ENCODE assay signal across 8 mouse cellular contexts in genomic region chr4:57901210-57901609, GRCm38 (mm10). TPM values are rescaled to one million over a fixed set of nuclear protein-coding genes. Genes with fewer than 3 reads are reported as not detected.
DNase-seq lines count a peak whose midpoint lies in the region; ATAC-seq and TF ChIP-seq lines count a peak whose summit lies in the region.

No protein-coding gene starts in this region.

- H3K36me3 ChIP-seq in testis, adult 2 months (ENCODE audit: control insufficient read depth, insufficient read depth, low read length), result no peaks in the 10 kb centered on the region
- no peaks in the 10 kb centered on the region for H3K36me3 ChIP-seq in intestine, embryonic 14.5 days (ENCODE audit: control insufficient read depth, insufficient read depth, low read length)

- H3K4me3 ChIP-seq in gastrocnemius, adult 2 months, result no peak overlapping the region
- no peak overlapping the region for H3K4me3 ChIP-seq in testis, adult 2 months (ENCODE audit: control insufficient read depth, low read depth, low read length)
- no peak overlapping the region for H3K4me3 ChIP-seq in intestine, embryonic 14.5 days (ENCODE audit: low read depth, low read length)

- no peaks in the 10 kb centered on the region for H3K9me3 ChIP-seq in intestine, embryonic 14.5 days (ENCODE audit: control insufficient read depth, low read length)

- no peak overlapping the region for H3K9ac ChIP-seq in intestine, embryonic 14.5 days (ENCODE audit: low read length)

- no peak overlapping the region for H3K4me2 ChIP-seq in intestine, embryonic 14.5 days (ENCODE audit: low read length)

- no peak for ATAC-seq in intestine, embryonic 14.5 days (replicated peaks; ENCODE audit: low FRiP score, low TSS enrichment, low read depth)

- no peak overlapping the region for H3K27ac ChIP-seq in gastrocnemius, adult 2 months
- H3K27ac ChIP-seq in testis, adult 2 months (ENCODE audit: control insufficient read depth, insufficient read depth, low read depth, low read length), result no peak overlapping the region
- no peak overlapping the region for H3K27ac ChIP-seq in intestine, embryonic 14.5 days (ENCODE audit: low read depth)

- no peak for TF ChIP-seq POLR2A in testis, adult 2 months (IDR thresholded peaks at IDR 0.05; ENCODE audit: control insufficient read depth, low read depth, low read length)

- WGBS in intestine, embryonic 14.5 days, result 13% methylated on average over 4 of the region's 4 CpGs

- H3K27me3 ChIP-seq in testis, adult 2 months (ENCODE audit: control insufficient read depth, insufficient read depth, low read length), result no peaks in the 10 kb centered on the region
- no peaks in the 10 kb centered on the region for H3K27me3 ChIP-seq in intestine, embryonic 14.5 days (replicated peaks; ENCODE audit: control insufficient read depth, insufficient read depth, low read length)

- no peaks in the 10 kb centered on the region; the same call in none of the 2 replicates for H3K4me1 ChIP-seq in testis, adult 2 months (ENCODE audit: control insufficient read depth, insufficient read depth, low read length)
- H3K4me1 ChIP-seq in intestine, embryonic 14.5 days (replicated peaks; ENCODE audit: control insufficient read depth, insufficient read depth, low read length), result no peaks in the 10 kb centered on the region; the same call in 1 of the 2 replicates

- peak; percentile 84 for TF ChIP-seq CTCF in gastrocnemius, adult 2 months (IDR thresholded peaks at IDR 0.05)
- peak; percentile 69; the same call in 1 of the 2 replicates for TF ChIP-seq CTCF in testis, adult 2 months (IDR thresholded peaks at IDR 0.05; ENCODE audit: control insufficient read depth, insufficient read depth, insufficient replicate concordance, low read depth, low read length)

- intact Hi-C loops in gastrocnemius, adult 2 months (cut with DNase I), result loop anchor here (1.0 to 10.0 kb wide), 2 partner anchors 178 to 354 kb away; no protein-coding TSS in a partner anchor

- peak; percentile 57 for DNase-seq in gastrocnemius, adult 2 months
- no peak for DNase-seq in gastrocnemius, adult 8-10 months (ENCODE audit: low spot score in 2 of 2)
- no peak for DNase-seq in testis, postnatal 14 days (ENCODE audit: low spot score)
- peak; percentile 76 for DNase-seq in embryo, embryonic 10.5 days (ENCODE audit: low spot score)
- peak; percentile 71 for DNase-seq in intestine, embryonic 14.5 days (ENCODE audit: low spot score)
- peak; percentile 55 to 64 for DNase-seq in lung, postnatal 4 days
- peak; percentile 53 to 56 for DNase-seq in thymus, postnatal 36 days

RNA-seq across cellular contexts. Expression of gene D630039A03Rik, which starts 14.9 kb away (rescaled TPM):
- under 1 TPM in 1 of 2 experiments, not detected in 1; 0.28 TPM for total RNA-seq in gastrocnemius, adult 2 months (2021)
- under 1 TPM in 1 of 4 experiments, not detected in 3; 0.16 TPM for total RNA-seq in gastrocnemius, adult 8-10 months (2022)
- 0.06 and 0.18 TPM in 2 replicates for polyA plus RNA-seq in testis, adult 2 months (2012; rRNA removed)
- polyA plus RNA-seq in intestine, embryonic 14.5 days (2014; fragmentation: Nextera tagmentation; extraction: Ambion mirVana), result 5.7 and 6.1 TPM in 2 replicates

RNA-seq across cellular contexts. Expression of gene Txn1, which starts 55.0 kb away (rescaled TPM):
- total RNA-seq in gastrocnemius, adult 2 months (2021), result 10 to 100 TPM; 74.7 to 77.6 TPM
- total RNA-seq in gastrocnemius, adult 8-10 months (2022), result 10 to 100 TPM; 59.0 to 75.2 (median 65.4) TPM
- polyA plus RNA-seq in testis, adult 2 months (2012; rRNA removed), result 19.7 and 22.5 TPM in 2 replicates
- polyA plus RNA-seq in intestine, embryonic 14.5 days (2014; fragmentation: Nextera tagmentation; extraction: Ambion mirVana), result 551 and 575 TPM in 2 replicates

Comparison
In these comparisons a context has a peak if more than half of its experiments do, and no peak if none do; other contexts are left out.
1. DNase-seq: peak in gastrocnemius, adult 2 months (single experiment), embryo, embryonic 10.5 days (single experiment), intestine, embryonic 14.5 days (single experiment), lung, postnatal 4 days (2 of 2) and thymus, postnatal 36 days (2 of 2); none in gastrocnemius, adult 8-10 months (0 of 2) and testis, postnatal 14 days (single experiment).